Mouse (Mus musculus): Measurements from ENCODE around the gene Chst7.

Chst7 gene

DNA sequence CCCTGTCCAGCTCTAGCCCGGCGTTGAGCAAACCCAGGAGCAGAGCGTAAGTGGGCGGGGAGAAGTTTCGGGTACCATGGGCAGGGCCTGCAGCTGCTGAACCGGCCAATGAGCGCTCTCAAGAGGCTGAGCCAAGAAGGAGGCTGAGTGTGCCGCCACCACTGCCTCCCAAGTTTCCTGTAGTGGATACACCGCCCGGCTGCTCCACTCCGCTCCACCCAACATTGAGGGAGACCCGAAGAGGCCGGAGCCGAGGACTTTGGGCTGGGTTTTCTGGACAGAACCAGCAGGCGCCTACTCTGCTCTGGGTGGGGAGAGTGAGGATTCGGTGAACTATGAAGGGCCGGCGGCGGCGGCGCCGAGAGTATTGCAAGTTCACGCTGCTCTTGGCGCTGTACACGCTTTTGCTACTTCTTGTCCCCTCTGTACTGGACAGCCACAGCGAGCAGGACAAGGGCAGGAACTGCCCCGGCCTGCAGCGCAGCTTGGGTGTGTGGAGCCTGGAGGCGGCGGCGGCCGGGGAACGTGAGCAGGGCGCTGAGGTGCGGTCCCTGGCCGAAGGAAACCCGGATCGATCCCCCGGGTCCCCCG is at the start of gene Chst7:
Gene Chst7, plus strand, starts transcription at position 180 of the 591 bp plus-strand sequence.
- no peak for DNase-seq (ENCODE audit: low read depth, low spot score)

DNA sequence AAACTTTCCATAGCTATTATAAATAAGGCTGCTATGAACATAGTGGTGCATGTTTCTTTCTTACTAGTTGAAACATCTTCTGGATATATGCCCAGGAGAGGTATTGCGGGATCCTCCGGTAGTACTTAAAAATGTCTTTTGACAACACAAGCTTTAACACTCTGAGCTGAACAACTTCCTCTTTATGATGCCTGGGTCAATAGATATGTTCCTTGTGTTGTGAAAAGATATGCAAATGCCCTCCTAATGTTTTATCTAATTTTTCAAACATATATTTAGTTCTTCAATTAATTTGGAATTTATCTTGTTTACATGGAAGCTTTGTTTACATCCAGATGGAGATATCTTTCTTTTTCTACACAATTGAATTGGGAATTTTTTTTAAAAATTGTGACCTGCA is 47.1 kb upstream of the Chst7 start:
- DNase-seq (ENCODE audit: low read depth, low spot score) = no peak

GRCm38 (mm10) chrX:20020942-20021341 is 38.4 kb upstream of the Chst7 start:
- no peak for DNase-seq (ENCODE audit: low read depth, low spot score)

DNA sequence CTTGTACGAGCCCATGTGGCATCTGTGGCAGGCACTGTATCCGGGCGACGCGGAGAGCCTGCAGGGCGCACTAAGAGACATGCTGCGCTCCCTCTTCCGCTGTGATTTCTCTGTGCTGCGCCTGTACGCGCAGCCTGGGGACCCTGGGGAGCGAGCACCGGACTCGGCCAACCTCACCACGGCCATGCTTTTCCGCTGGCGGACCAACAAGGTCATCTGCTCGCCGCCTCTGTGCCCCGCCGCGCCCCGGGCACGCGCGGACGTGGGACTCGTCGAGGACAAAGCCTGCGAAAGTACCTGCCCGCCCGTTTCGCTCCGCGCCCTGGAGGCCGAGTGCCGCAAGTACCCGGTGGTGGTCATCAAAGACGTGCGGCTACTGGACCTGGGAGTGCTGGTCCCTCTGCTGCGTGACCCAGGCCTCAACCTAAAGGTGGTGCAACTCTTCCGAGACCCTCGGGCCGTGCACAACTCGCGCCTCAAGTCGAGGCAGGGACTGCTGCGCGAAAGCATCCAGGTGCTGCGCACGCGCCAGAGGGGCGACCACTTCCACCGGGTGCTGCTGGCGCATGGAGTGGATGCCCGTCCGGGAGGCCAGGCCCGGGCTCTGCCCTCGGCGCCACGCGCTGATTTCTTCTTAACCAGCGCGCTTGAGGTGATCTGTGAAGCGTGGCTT is 872 bp downstream of the Chst7 start:
- no peak for DNase-seq (ENCODE audit: low read depth, low spot score)

DNA sequence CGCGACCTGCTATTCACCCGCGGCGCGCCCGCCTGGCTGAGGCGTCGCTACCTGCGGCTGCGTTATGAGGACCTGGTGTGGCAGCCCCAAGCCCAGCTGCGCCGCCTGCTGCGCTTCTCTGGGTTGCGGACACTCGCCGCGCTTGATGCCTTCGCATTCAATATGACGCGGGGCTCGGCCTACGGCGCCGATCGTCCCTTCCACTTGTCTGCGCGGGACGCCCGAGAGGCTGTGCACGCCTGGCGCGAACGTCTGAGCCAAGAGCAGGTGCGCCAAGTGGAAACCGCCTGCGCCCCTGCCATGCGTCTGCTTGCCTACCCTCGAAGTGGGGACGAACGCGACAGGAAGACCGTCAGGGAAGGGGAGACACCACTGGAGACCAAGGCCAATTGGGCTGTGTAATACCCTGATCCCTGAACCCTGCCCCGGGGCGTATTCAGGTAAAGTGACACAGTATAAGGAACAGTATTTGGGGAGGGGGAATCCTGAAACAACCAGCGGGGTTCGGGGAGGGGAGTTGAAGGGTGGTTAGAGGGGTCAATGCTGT is 1.5 kb downstream of the Chst7 start:
- DNase-seq (ENCODE audit: low read depth, low spot score) = no peak

- no peak for DNase-seq (ENCODE audit: low read depth, low spot score)
Measured at GRCm38 (mm10) chrX:20061764-20062480, 2.6 kb downstream of the Chst7 start.

DNA sequence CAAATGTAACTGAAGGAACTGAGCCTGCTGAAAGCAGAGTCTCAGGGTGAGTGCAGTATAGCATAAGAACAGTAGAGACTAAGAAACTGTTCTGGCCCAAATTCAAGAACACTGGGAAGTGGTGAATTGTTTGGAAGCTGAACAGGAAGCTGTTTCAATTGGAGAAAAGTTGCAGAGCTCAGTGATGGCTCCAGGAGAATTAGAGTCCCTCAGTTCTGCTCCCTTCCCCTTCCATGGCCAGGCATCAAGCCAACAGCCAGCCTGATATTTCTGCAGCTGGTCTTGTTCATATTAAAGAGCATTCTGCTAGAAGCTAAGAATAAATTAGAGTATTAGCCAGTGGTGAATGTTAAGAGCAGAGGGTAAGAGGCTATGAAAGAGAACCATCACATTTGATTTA is 7.3 kb downstream of the Chst7 start:
- no peak for DNase-seq (ENCODE audit: low read depth, low spot score)

DNA sequence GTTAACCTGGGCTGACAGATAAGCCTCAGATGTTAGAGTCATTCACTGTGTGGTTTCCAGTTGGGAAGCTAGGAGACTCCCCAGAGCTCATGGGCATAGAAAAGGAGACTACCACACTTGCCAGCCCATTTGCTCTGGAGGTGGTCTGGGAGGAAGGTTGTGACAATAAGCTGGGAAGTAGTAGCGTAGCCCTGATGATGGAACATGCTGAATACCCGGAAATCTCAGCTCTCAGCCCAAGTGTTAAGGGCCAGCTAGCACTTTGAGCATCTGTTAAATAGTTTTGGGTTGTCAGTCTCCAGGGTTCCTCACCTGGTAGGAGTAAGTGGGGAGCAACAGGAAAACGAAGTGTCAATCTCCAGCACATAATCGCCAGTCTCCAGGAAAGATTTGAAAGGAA is 10.8 kb downstream of the Chst7 start:
- no peak for DNase-seq (ENCODE audit: low read depth, low spot score)

GRCm38 (mm10) chrX:20117717-20118116 is 58.4 kb downstream of the Chst7 start:
- DNase-seq (ENCODE audit: low read depth, low spot score) = no peak

- no peak for DNase-seq (ENCODE audit: low read depth, low spot score)
Measured at GRCm38 (mm10) chrX:20125481-20125880, 66.1 kb downstream of the Chst7 start.

DNA sequence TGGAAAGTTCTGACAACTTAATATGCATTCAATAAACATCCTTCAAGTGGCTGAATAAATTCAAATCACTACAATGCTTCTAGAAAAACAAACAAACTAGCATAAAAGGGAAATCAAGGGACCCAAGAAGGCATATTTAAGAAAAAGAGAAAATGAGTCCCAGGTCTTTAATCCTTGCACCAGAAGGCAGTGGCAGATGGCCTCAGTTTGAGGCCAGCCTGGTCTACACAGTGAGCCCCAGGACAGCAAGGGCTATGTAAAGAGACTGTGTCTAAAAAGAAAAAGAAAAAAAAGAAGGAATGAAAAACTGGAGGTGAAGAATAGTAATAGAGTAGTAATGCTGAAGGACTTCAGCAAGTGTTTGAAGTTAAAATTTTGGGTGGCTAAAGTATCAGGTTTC is 69.6 kb downstream of the Chst7 start:
- DNase-seq (ENCODE audit: low read depth, low spot score) = no peak

DNA sequence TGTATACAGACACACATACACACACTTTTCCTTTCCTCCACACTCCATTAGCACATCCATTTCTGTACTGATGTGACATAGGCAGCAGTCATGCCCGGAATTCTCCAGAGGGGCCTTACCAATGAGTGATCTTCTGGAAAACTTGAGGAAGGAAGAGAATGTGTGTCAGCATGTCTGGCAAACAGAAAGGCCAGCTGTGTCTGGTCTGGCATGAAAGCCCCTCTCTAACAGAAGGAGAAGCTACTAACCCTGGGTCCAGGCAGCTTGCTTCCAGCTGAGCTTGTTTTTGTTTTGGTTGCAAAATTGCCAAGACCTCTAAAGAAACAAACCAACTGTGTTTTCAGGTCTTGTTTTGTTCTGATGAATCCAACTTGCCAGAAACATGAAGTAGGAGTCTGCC is 70.1 kb downstream of the Chst7 start:
- DNase-seq (ENCODE audit: low read depth, low spot score) = no peak

Data from c-Kit-negative CD71-positive TER-119-positive erythroid progenitor cells, embryonic 14.5 days (primary cell).